Mouse (Mus musculus) cortical plate, adult 2 months (tissue): ENCODE results near the gene Blvra.

Source experiments
- CTCF ChIP-seq: fragments of 200-500 bp; IDR thresholded peaks from 2 replicates; pipeline ENCODE4 v1.5.1; 2011; ENCODE audit warnings: mild to moderate bottlenecking, control low read depth, low read length; ENCODE audit not compliant: insufficient read depth; ENCODE audit errors: extremely low read depth
- POLR2A ChIP-seq: fragments of 200-500 bp; IDR thresholded peaks from 2 replicates; pipeline ENCODE4 v1.6.1; 2011; ENCODE audit warnings: mild to moderate bottlenecking, low read length, control low read depth; ENCODE audit not compliant: insufficient read depth; ENCODE audit errors: extremely low read depth

GRCm38 (mm10) chr2:127143158-127144063, 72.9 kb downstream of the Blvra start, which contains the start of gene Itpripl1:
- TF ChIP-seq POLR2A (0 out of 2 replicates have a peak, but pooled peaks have one; percentile 16), CTCF (no peak)
